Mouse (Mus musculus): ENCODE data around the gene Ncbp3. TPM values are rescaled to one million over a fixed set of nuclear protein-coding genes. Genes with fewer than 3 reads are reported as not detected.

The Ncbp3 gene
- 11.6 and 14.1 TPM in 2 replicates for polyA plus RNA-seq (2015; fragmentation: Nextera tagmentation; extraction: Ambion mirVana)

GRCm38 (mm10) chr11:73047542-73047996 is at the start of gene Ncbp3:
Gene Ncbp3 (plus strand): TSS chr11:73047783.
- peak within 1 kb of the TSS; percentile 93 for H3K27ac ChIP-seq (replicated peaks)
- no peaks in the 10 kb centered on the region for H3K27me3 ChIP-seq
- H3K4me2 ChIP-seq, result peak within 1 kb of the TSS; percentile 87
- H3K4me3 ChIP-seq, result peak within 1 kb of the TSS; percentile 93
- H3K9me3 ChIP-seq, result no peaks in the 10 kb centered on the region
- WGBS, result under 1% methylated on average over 39 of the region's 39 CpGs
- H3K36me3 ChIP-seq, result peaks cover 20% of the 10 kb centered on the region
- peak within 1 kb of the TSS; percentile 95 for H3K9ac ChIP-seq
- peak; percentile 94 for ATAC-seq (ENCODE audit: low read depth)
- peaks cover 17% of the 10 kb centered on the region for H3K4me1 ChIP-seq (replicated peaks)

GRCm38 (mm10) chr11:72998771-72999170 is 48.8 kb upstream of the Ncbp3 start, which contains the start of gene P2rx1:
Gene P2rx1 (plus strand): TSS chr11:72999103.
- no peak for ATAC-seq (ENCODE audit: low read depth)
- WGBS, result 58% methylated on average over 8 of the region's 8 CpGs

GRCm38 (mm10) chr11:73001029-73001428 is 46.6 kb upstream of the Ncbp3 start:
- no peak overlapping the region for H3K27ac ChIP-seq (replicated peaks)
- ATAC-seq (ENCODE audit: low read depth), result no peak

More at GRCm38 (mm10) chr11:72998771-72999170, 48.8 kb upstream of the Ncbp3 start, which contains the start of gene P2rx1:
- Histone ChIP-seq H3K27ac (replicated peaks) (no peak within 1 kb of the TSS), H3K9ac (no peak within 1 kb of the TSS), H3K9me3 (no peaks in the 10 kb centered on the region), H3K36me3 (no peaks in the 10 kb centered on the region), H3K27me3 (no peaks in the 10 kb centered on the region), H3K4me1 (replicated peaks) (no peaks in the 10 kb centered on the region), H3K4me2 (no peak within 1 kb of the TSS), H3K4me3 (no peak within 1 kb of the TSS)

GRCm38 (mm10) chr11:73006377-73006776 is 41.2 kb upstream of the Ncbp3 start:
- H3K9me3 ChIP-seq, result no peaks in the 10 kb centered on the region
- no peaks in the 10 kb centered on the region for H3K36me3 ChIP-seq
- no peak overlapping the region for H3K9ac ChIP-seq
- H3K4me2 ChIP-seq, result no peak overlapping the region
- H3K27ac ChIP-seq (replicated peaks), result no peak overlapping the region
- no peaks in the 10 kb centered on the region for H3K4me1 ChIP-seq (replicated peaks)
- H3K4me3 ChIP-seq, result no peak overlapping the region
- peaks cover 8% of the 10 kb centered on the region for H3K27me3 ChIP-seq
- 3% methylated on average over 2 of the region's 2 CpGs for WGBS
- ATAC-seq (ENCODE audit: low read depth), result no peak

More at GRCm38 (mm10) chr11:73001029-73001428, 46.6 kb upstream of the Ncbp3 start:
- Histone ChIP-seq H3K9ac (no peak overlapping the region), H3K4me1 (replicated peaks) (no peaks in the 10 kb centered on the region), H3K27me3 (no peaks in the 10 kb centered on the region), H3K4me2 (no peak overlapping the region), H3K4me3 (no peak overlapping the region), H3K9me3 (no peaks in the 10 kb centered on the region), H3K36me3 (no peaks in the 10 kb centered on the region)
- whole genome bisulfite sequencing, result 16% methylated on average over 6 of the region's 6 CpGs

GRCm38 (mm10) chr11:73007113-73007512 is 40.5 kb upstream of the Ncbp3 start:
- Histone ChIP-seq H3K4me1 (replicated peaks) (no peaks in the 10 kb centered on the region), H3K9me3 (no peaks in the 10 kb centered on the region), H3K4me3 (no peak overlapping the region), H3K27ac (replicated peaks) (no peak overlapping the region), H3K27me3 (peaks cover 8% of the 10 kb centered on the region), H3K9ac (no peak overlapping the region), H3K4me2 (no peak overlapping the region), H3K36me3 (no peaks in the 10 kb centered on the region)
- no peak for ATAC-seq (ENCODE audit: low read depth)
- WGBS, result 81% methylated on average over 3 of the region's 3 CpGs

GRCm38 (mm10) chr11:73007698-73008481 is 39.7 kb upstream of the Ncbp3 start:
- no peak overlapping the region for H3K4me3 ChIP-seq
- H3K36me3 ChIP-seq, result no peaks in the 10 kb centered on the region
- no peak for ATAC-seq (ENCODE audit: low read depth)
- H3K4me2 ChIP-seq, result no peak overlapping the region
- WGBS, result 65% methylated on average over 11 of the region's 11 CpGs
- H3K4me1 ChIP-seq (replicated peaks), result no peaks in the 10 kb centered on the region
- no peak overlapping the region for H3K9ac ChIP-seq
- H3K27ac ChIP-seq (replicated peaks), result no peak overlapping the region
- peaks cover 8% of the 10 kb centered on the region for H3K27me3 ChIP-seq
- no peaks in the 10 kb centered on the region for H3K9me3 ChIP-seq

GRCm38 (mm10) chr11:73008826-73009225 is 38.8 kb upstream of the Ncbp3 start:
- peaks cover 8% of the 10 kb centered on the region for H3K27me3 ChIP-seq
- no peak for ATAC-seq (ENCODE audit: low read depth)
- H3K4me3 ChIP-seq, result no peak overlapping the region
- H3K9me3 ChIP-seq, result no peaks in the 10 kb centered on the region
- 66% methylated on average over 2 of the region's 2 CpGs for WGBS
- H3K4me2 ChIP-seq, result no peak overlapping the region
- no peak overlapping the region for H3K9ac ChIP-seq
- H3K27ac ChIP-seq (replicated peaks), result no peak overlapping the region
- H3K4me1 ChIP-seq (replicated peaks), result no peaks in the 10 kb centered on the region
- H3K36me3 ChIP-seq, result no peaks in the 10 kb centered on the region

- WGBS, result 58% methylated on average over 13 of the region's 13 CpGs
- no peak overlapping the region for H3K4me3 ChIP-seq
- peaks cover 8% of the 10 kb centered on the region for H3K27me3 ChIP-seq
- no peak overlapping the region for H3K27ac ChIP-seq (replicated peaks)
- ATAC-seq (ENCODE audit: low read depth), result no peak
- no peak overlapping the region for H3K9ac ChIP-seq
- H3K4me2 ChIP-seq, result no peak overlapping the region
- H3K4me1 ChIP-seq (replicated peaks), result 0 out of 2 replicates have a peak, but pooled peaks cover under 1% of the 10 kb centered on the region
- H3K9me3 ChIP-seq, result no peaks in the 10 kb centered on the region
- no peaks in the 10 kb centered on the region for H3K36me3 ChIP-seq
Measured at GRCm38 (mm10) chr11:73009531-73010274, 37.9 kb upstream of the Ncbp3 start.

- 77% methylated on average over 5 of the region's 5 CpGs for WGBS
- no peak overlapping the region for H3K27ac ChIP-seq (replicated peaks)
- H3K9ac ChIP-seq, result no peak overlapping the region
- no peaks in the 10 kb centered on the region for H3K9me3 ChIP-seq
- ATAC-seq (ENCODE audit: low read depth), result no peak
- H3K4me3 ChIP-seq, result no peak overlapping the region
- H3K36me3 ChIP-seq, result no peaks in the 10 kb centered on the region
- H3K27me3 ChIP-seq, result peaks cover 20% of the 10 kb centered on the region
- no peak overlapping the region for H3K4me2 ChIP-seq
- H3K4me1 ChIP-seq (replicated peaks), result peaks cover 16% of the 10 kb centered on the region
Measured at GRCm38 (mm10) chr11:73013981-73014380, 33.6 kb upstream of the Ncbp3 start.

- no peaks in the 10 kb centered on the region for H3K36me3 ChIP-seq
- peaks cover 19% of the 10 kb centered on the region for H3K27me3 ChIP-seq
- peaks cover 23% of the 10 kb centered on the region for H3K4me1 ChIP-seq (replicated peaks)
- no peak overlapping the region for H3K9ac ChIP-seq
- H3K4me2 ChIP-seq, result no peak overlapping the region
- H3K27ac ChIP-seq (replicated peaks), result no peak overlapping the region; the same call in 1 of the 2 replicates
- WGBS, result 72% methylated on average over 4 of the region's 4 CpGs
- H3K9me3 ChIP-seq, result no peaks in the 10 kb centered on the region
- H3K4me3 ChIP-seq, result no peak overlapping the region
- no peak for ATAC-seq (ENCODE audit: low read depth)
Measured at GRCm38 (mm10) chr11:73014831-73015344, 32.7 kb upstream of the Ncbp3 start.

GRCm38 (mm10) chr11:73015391-73016102 is 32.0 kb upstream of the Ncbp3 start:
- no peak for ATAC-seq (ENCODE audit: low read depth)
- 73% methylated on average over 5 of the region's 5 CpGs for WGBS
- H3K27me3 ChIP-seq, result peaks cover 25% of the 10 kb centered on the region
- no peak overlapping the region for H3K4me3 ChIP-seq
- no peak overlapping the region; the same call in 1 of the 2 replicates for H3K27ac ChIP-seq (replicated peaks)
- H3K9me3 ChIP-seq, result no peaks in the 10 kb centered on the region
- no peak overlapping the region for H3K4me2 ChIP-seq
- no peaks in the 10 kb centered on the region for H3K36me3 ChIP-seq
- no peak overlapping the region for H3K9ac ChIP-seq
- peaks cover 30% of the 10 kb centered on the region for H3K4me1 ChIP-seq (replicated peaks)

Data from neural tube, embryonic 13.5 days (tissue).